Mouse (Mus musculus): Measurements from ENCODE around the gene Fis1.
A peak's percentile ranks its signal among the peaks of the same experiment; 100 is the strongest.
"Not testable (repeated sequence)": the region's sequence is repeated elsewhere in the genome, so short reads cannot be mapped to it uniquely, and the experiment has no call there.

Gene Fis1

DNA sequence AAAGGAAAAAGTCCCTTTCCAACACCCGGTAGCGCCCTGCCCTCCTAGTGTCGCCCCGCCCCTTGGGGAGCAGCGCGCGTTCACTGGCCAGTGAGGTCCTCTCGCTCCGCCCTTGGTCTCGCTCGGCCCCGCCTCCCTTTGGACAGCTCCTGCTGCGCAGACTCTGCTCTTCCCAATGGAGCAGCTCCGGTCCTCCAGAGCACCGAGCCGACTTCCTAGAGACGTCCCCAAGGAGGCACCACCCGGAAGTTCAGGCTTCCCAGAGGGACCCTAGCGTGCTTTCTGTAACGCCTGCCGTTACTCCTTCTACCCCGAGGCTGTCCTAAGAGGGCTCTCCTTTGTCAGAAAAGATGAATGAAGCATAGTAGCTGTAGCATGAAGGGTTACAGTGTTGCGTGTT is at the start of gene Fis1:
TSS of gene Fis1 (plus strand) at position 261 of the 400 bp plus-strand sequence.
- peak; percentile 97 to 98 for DNase-seq

GRCm38 (mm10) chr5:136904621-136905020 is 48.5 kb upstream of the Fis1 start:
- no peak for DNase-seq

- DNase-seq: no peak
Observed at GRCm38 (mm10) chr5:136905630-136906029, 47.4 kb upstream of the Fis1 start.

- DNase-seq: no peak
Observed at GRCm38 (mm10) chr5:136907587-136907986, 45.5 kb upstream of the Fis1 start.

- peak; percentile 91 to 94 for DNase-seq
Observed at GRCm38 (mm10) chr5:136907991-136908857, 44.9 kb upstream of the Fis1 start, which contains the start of gene Ift22. TSS of gene Ift22 (plus strand) at chr5:136908150.

- DNase-seq: no peak
Observed at GRCm38 (mm10) chr5:136914183-136914582, 38.9 kb upstream of the Fis1 start.

- DNase-seq: no peak
Observed at GRCm38 (mm10) chr5:136917613-136918242, 35.3 kb upstream of the Fis1 start.

- peak; percentile 61 to 75 for DNase-seq
Observed at GRCm38 (mm10) chr5:136918655-136919472, 34.2 kb upstream of the Fis1 start.

DNA sequence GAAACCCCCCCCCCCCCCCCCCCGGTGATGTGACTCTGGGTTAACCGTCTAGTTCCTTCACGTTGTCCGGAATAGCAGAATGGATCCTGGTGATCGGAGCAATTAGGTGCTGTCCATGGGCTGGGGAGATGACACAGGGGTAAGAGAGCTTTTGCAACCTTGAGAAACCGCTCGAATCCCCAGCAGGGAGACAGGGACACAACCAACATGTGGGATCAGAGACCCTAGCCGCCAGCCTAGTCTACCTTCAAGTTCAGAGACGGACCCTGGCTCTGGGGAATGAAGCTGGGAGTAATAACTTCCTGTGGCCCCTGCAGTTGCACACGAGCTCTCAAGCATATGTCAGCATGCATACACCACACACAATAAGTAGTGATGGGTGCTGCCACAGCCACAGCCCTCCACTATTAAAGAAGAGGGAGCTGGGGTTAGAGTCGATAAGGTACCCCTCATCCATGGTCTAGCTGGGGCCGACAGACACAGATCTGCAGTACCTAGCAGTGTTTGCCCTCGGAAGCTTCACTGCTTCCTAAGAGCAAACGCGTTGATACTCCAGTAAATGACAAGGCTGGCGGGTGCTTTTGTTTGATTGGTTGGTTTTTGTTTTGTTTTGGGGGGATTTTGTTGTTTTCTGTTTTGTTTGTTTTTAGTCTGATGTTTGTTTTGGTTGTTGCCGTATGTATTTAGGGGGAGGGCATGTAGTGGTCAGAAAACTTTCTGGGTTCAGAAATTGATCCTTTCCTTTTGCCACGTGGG is 33.4 kb upstream of the Fis1 start:
- DNase-seq: no peak

DNA sequence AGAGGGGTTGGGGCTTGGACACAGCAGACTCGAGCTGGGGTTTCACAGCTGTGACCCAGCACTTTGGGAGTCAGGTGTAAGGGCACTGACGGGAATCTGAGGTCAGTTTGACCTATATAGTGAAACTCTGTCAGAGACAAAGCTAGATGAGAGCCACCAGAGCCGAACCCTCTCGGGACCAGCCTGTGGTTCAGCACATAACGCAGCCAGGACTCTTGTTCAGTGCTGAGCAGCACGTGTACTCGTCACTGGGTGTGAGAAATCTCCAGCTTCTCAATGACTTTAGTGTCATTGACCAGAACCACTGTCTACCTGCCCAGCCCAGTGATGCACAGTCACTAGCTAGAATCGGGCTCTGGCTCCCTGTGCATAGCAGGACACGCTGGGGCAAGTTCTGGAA is 30.2 kb upstream of the Fis1 start:
- no peak for DNase-seq

DNA sequence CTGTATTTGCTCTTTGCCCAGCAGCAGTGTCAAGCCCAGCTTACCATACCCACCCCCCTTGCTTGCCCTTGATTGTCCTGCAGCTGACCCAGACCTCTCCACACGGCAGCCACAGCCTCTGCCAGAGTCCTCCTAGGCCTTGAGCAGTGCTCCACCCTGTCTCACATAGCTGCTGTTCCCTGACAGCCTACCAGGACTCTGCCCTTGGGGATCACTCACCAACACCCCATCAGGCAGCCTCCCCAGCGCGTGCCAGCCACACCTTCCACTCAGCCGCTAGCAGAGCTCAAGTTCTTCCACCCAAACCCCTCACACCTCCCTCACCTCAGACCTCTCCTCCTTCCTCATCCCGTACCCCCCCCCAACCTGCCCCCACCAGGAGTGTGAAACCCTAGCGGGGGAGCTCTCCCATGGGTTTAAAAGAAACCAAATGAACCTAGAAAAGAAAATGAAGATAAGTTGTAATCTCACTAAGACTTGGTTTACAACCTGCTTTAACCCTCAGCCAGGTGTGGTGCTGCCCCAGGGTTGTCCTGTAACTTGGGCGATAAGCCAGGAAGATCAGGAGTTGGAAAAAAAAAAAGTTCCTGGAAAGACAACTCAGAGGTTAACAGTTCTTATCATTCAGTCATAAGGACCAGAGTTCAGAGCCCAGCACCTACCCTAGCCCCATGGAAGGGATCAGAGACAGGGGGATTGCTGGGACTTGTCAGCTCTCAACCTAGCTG is 29.2 kb upstream of the Fis1 start:
- DNase-seq: no peak

- DNase-seq: peak; percentile 62 to 86
Observed at GRCm38 (mm10) chr5:136929073-136929472, 24.0 kb upstream of the Fis1 start.

- no peak for DNase-seq
Observed at GRCm38 (mm10) chr5:136931896-136932295, 21.2 kb upstream of the Fis1 start.

DNA sequence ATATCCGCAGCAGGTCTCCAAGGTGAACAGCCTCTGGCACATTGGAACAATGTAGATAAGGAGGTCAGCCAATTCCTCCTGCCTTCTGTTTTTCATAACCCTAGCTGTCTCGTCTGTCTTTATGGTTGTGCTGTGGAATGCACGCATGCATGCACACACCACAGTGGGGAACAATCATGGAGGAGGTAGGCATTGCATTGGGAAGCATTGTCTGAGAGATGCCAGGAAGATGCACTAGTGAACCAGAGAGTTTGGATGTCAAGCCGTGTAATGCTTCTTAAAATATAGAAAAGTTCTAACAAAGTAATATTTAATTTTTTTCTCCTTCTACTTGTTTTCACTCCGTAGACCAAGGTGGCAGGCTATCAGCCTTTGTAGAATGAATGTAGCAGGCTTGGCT is 20.1 kb upstream of the Fis1 start:
- no peak for DNase-seq

DNA sequence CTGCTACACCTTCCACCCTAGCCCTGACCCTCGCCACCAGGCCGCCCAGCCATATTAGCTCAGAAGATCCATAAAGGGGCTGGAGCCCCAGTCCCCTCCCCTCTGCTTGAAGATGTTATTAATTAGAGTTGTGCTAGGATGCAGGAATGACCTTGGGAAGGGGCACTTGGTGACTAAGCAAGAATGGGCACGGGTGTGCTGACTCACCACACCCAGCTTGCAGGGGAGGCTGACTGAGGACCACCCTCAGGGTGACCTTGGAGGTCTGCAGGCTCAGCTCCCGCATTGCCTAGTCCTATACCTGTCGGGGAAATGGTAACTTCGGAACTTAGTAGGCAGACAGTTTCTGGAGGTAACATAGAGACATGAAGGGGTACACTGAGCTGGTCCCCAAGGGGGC is 19.1 kb upstream of the Fis1 start:
- no peak for DNase-seq

DNA sequence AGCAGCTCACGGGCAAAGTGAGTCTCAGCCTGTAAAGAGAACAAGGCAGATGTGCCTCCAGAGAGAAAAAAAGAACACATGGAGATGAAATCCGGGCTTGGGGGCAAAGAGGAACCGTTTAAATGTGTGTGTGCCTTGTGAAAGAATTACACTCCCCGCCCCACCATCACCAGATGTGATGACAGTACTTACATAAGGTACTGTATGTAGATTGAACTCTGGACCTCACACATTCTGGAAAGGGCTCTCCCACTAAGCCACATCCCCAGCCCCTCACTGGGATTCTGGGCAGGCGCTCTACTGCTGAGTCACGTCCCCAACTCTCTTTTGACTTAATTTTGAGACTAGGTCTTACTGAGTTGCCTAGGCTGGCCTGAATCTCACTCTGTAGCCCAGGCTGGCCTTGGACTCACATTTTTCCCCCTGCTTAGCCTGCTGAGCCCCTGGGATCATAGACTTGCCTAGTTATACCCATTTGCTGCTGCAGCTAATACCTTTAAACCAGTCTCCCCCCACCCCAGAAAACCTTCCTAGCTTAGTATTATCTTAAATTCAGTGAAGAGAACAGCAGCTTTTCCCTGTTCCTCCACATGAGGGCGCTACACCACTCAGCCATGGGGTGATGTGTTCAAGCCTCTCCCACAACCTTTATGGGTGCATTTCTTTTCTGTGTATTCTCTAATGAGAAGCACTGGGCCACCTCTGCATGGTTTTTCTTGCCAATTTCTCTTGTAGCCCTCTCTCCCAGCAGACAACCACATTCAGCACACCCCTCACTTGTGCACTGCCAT is 17.0 kb upstream of the Fis1 start:
- DNase-seq: peak in 1 of 2 experiments; percentile 32

- DNase-seq: no peak
Observed at GRCm38 (mm10) chr5:136936750-136937149, 16.3 kb upstream of the Fis1 start.

DNA sequence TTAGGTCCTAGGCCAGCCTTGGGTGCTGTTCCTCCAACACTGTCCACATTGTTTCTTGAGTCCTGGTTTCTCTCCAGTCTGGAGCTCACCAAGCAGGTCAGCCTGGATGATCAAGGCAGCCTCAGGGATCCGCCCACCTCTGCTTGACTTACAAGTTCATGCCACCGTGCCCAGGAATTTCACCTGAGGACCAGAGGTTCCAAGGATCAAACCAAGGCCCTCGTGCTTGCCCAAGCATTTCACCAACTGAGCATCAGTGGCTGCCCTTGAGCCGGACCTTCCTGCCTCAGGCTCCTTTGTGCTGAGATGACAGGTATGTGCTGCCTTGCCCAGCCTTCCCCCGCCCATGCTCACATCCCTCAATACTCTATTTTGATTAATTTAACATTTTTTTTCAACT is 15.5 kb upstream of the Fis1 start:
- no peak for DNase-seq

DNA sequence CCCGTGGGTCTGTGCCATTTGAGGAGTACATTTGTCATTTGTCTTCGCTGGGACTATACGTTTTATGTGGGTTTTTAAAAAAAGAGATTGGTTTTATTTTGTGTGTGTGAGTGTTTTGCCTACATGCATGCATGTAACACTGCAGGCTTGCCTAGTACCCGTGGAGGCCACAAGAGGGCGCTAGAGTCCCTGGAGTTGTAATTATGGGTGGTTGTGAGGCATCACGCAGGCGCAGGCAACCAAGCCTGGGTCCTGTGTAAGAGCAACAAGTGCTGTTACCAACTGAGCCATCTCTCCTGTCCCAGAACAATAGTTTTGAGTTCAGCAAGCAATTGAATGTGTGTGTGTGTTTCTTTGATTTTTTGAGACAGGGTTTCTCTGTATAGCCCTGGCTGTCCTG is 13.8 kb upstream of the Fis1 start:
- no peak for DNase-seq

GRCm38 (mm10) chr5:136940029-136940428 is 13.0 kb upstream of the Fis1 start:
- not testable (repeated sequence) for DNase-seq

Data from lung, postnatal 4 days (tissue).